14 mouse cellular contexts compared by ENCODE assay signal in genomic region chr5:136140057-136140482, GRCm38 (mm10). TPM values are rescaled to one million over a fixed set of nuclear protein-coding genes. Genes with fewer than 3 reads are reported as not detected.
A peak's percentile ranks its signal among the peaks of the same experiment; 100 is the strongest.
DNase-seq lines count a peak whose midpoint lies in the region; ATAC-seq lines count a peak whose summit lies in the region.
"Had no signal": no experiment of that assay in that cellular context is flagged by ENCODE, and none has a peak within 500 bp of the region (broad histone marks: within the 10 kb centered on the region; RNA-seq: fewer than 3 reads in every experiment).

No protein-coding gene starts in this region.

- peaks cover 3% of the 10 kb centered on the region; the same call in 1 of the 2 replicates for H3K36me3 ChIP-seq in forebrain, embryonic 11.5 days (ENCODE audit: control insufficient read depth, insufficient read depth, low read length)

- peak; percentile 44 for DNase-seq in layer of hippocampus, adult 11-12 months (ENCODE audit: low spot score)
- DNase-seq in layer of hippocampus, adult 9-10 months (ENCODE audit: low spot score) = no peak
- DNase-seq in right cerebral cortex, postnatal 14 days = peak; percentile 47
- DNase-seq in right cerebral cortex, adult 18-20 months = no peak
- DNase-seq in cerebellum, postnatal 25 days = peak; percentile 51 to 65
- no peak for DNase-seq in ovary, postnatal 10 days (ENCODE audit: low spot score)
- DNase-seq in forebrain, embryonic 11.5 days (ENCODE audit: low spot score) = no peak
- DNase-seq: adrenal gland, adult 8-10 months; kidney, adult 18-20 months; lung, adult 2 months; right cerebral cortex, postnatal 25 days had no signal

- no peaks in the 10 kb centered on the region; the same call in 1 of the 2 replicates for H3K4me1 ChIP-seq in forebrain, embryonic 11.5 days (replicated peaks; ENCODE audit: control insufficient read depth, insufficient read depth, low read length)

- H3K27ac ChIP-seq in forebrain, embryonic 11.5 days (ENCODE audit: low read depth, low read length) = no peak overlapping the region
- H3K27ac ChIP-seq: left cerebral cortex, adult 2 months; neural tube, embryonic 13.5 days had no signal

- WGBS in forebrain, embryonic 11.5 days = 95% methylated on average over 10 of the region's 10 CpGs

- no peaks in the 10 kb centered on the region for H3K27me3 ChIP-seq in forebrain, embryonic 11.5 days (ENCODE audit: control insufficient read depth, insufficient read depth, low read length)
- H3K27me3 ChIP-seq: neural tube, embryonic 13.5 days had no signal

- no peak for ATAC-seq in forebrain, embryonic 11.5 days (replicated peaks; ENCODE audit: low FRiP score)

- H3K4me3 ChIP-seq in forebrain, embryonic 11.5 days (ENCODE audit: low read depth, low read length) = no peak overlapping the region
- H3K4me3 ChIP-seq: left cerebral cortex, adult 2 months; neural tube, embryonic 13.5 days had no signal

- no peak overlapping the region for H3K4me2 ChIP-seq in forebrain, embryonic 11.5 days (ENCODE audit: low read depth, low read length, severe bottlenecking)
- H3K4me2 ChIP-seq: midbrain, embryonic 11.5 days; neural tube, embryonic 13.5 days had no signal

- no peak overlapping the region for H3K9ac ChIP-seq in forebrain, embryonic 11.5 days (ENCODE audit: low read length)
- H3K9ac ChIP-seq: neural tube, embryonic 13.5 days had no signal

- H3K9me3 ChIP-seq in forebrain, embryonic 11.5 days (ENCODE audit: control insufficient read depth, low read length) = no peaks in the 10 kb centered on the region
- H3K9me3 ChIP-seq: neural tube, embryonic 13.5 days had no signal

RNA-seq across cellular contexts. Expression of gene Alkbh4, which starts 4.1 kb away (rescaled TPM):
- polyA plus RNA-seq in forebrain, embryonic 11.5 days (2014; fragmentation: Nextera tagmentation; extraction: Ambion mirVana) = 23.2 and 24.5 TPM in 2 replicates

RNA-seq across cellular contexts. Expression of gene Lrwd1, which starts 4.2 kb away (rescaled TPM):
- 48.1 and 53.3 TPM in 2 replicates for polyA plus RNA-seq in forebrain, embryonic 11.5 days (2014; fragmentation: Nextera tagmentation; extraction: Ambion mirVana)

RNA-seq across cellular contexts. Expression of gene Polr2j, which starts 23.6 kb away (rescaled TPM):
- 253 and 261 TPM in 2 replicates for polyA plus RNA-seq in forebrain, embryonic 11.5 days (2014; fragmentation: Nextera tagmentation; extraction: Ambion mirVana)

RNA-seq across cellular contexts. Expression of gene Orai2, which starts 30.4 kb away (rescaled TPM):
- 8.4 and 9.3 TPM in 2 replicates for polyA plus RNA-seq in forebrain, embryonic 11.5 days (2014; fragmentation: Nextera tagmentation; extraction: Ambion mirVana)

RNA-seq across cellular contexts. Expression of gene Rasa4, which starts 56.4 kb away (rescaled TPM):
- 4.3 and 7.2 TPM in 2 replicates for polyA plus RNA-seq in forebrain, embryonic 11.5 days (2014; fragmentation: Nextera tagmentation; extraction: Ambion mirVana)

Comparison
In these comparisons a context has a peak if more than half of its experiments do, and no peak if none do; other contexts are left out.
1. DNase-seq: peak in layer of hippocampus, adult 11-12 months (single experiment), right cerebral cortex, postnatal 14 days (single experiment) and cerebellum, postnatal 25 days (2 of 2); none in layer of hippocampus, adult 9-10 months (single experiment), right cerebral cortex, adult 18-20 months (single experiment), ovary, postnatal 10 days (single experiment) and forebrain, embryonic 11.5 days (single experiment).